Mouse (Mus musculus) layer of hippocampus, postnatal 25 days (tissue): ENCODE data around the gene Bcl2l13. TPM values are rescaled to one million over a fixed set of nuclear protein-coding genes. Genes with fewer than 3 reads are reported as not detected.

ENCODE experiments used
- microRNA-seq, 2 experiments: library from miRNA; unstranded; fragments of <30 nt; microRNA quantifications; one replicate each; pipeline ENCODE4 v1.2.0; 2021
- total RNA-seq, 2 experiments: library from RNA; stranded (reverse); gene quantifications; 2 replicates each; pipeline ENCODE4 v1.2.3; 2021

Gene Bcl2l13
- total RNA-seq, 2 experiments from 2014 or later = 39.9 to 51.0 TPM

Small RNA genes within 50 kb of the gene (microRNA-seq; reads per million reads assigned to microRNA genes)
- gene Gm25193 = 0 reads per million in 2 experiments

Other genes with a start within 250 kb of the Bcl2l13 start
- gene Cecr2, start 169.8 kb upstream of the Bcl2l13 start, total RNA-seq = 10 to 100 TPM in 1 of 2 experiments, 1 to 10 TPM in 1; 9.6 to 13.5 TPM
- gene Slc25a18, start 62.6 kb upstream of the Bcl2l13 start, total RNA-seq = 10 to 100 TPM; 50.6 to 58.7 TPM
- gene Atp6v1e1, start 13.4 kb upstream of the Bcl2l13 start, total RNA-seq = 100 to 1,000 TPM; 475 to 529 TPM
- gene Bid, start 80.6 kb downstream of the Bcl2l13 start, total RNA-seq = 10 to 100 TPM; 13.5 to 16.5 TPM